Mouse (Mus musculus) hindbrain, embryonic 16.5 days (tissue): ENCODE measurements around the gene 0610040J01Rik. TPM values are rescaled to one million over a fixed set of nuclear protein-coding genes. Genes with fewer than 3 reads are reported as not detected.

Experiments used
- ATAC-seq: fragments of 200-750 bp; cut with Nextera tagmentation; 2 replicates; pipeline ENCODE4 v1.8.0; 2017; ENCODE audit warnings: moderate TSS enrichment, moderate library complexity
- H3K27ac ChIP-seq: fragments of 300-500 bp; sonication (generic); 2 replicates; pipeline ENCODE4 v1.5.1; 2014; ENCODE audit warnings: low read depth, mild to moderate bottlenecking, control low read depth, low read length, moderate library complexity
- H3K27me3 ChIP-seq: fragments of 300-500 bp; sonication (generic); replicated peaks from 2 replicates; pipeline ENCODE4 v1.6.1; 2014; ENCODE audit warnings: low read length; ENCODE audit not compliant: control insufficient read depth, insufficient read depth
- H3K36me3 ChIP-seq: fragments of 300-500 bp; sonication (generic); 2 replicates; pipeline ENCODE4 v1.6.1; 2014; ENCODE audit warnings: mild to moderate bottlenecking, low read length, moderate library complexity, mixed read lengths; ENCODE audit not compliant: control insufficient read depth, insufficient read depth
- H3K4me1 ChIP-seq: fragments of 300-500 bp; sonication (generic); 2 replicates; pipeline ENCODE4 v1.6.1; 2014; ENCODE audit warnings: low read depth, low read length; ENCODE audit not compliant: control insufficient read depth, insufficient read depth
- H3K4me2 ChIP-seq: fragments of 300-500 bp; sonication (generic); 2 replicates; pipeline ENCODE4 v1.6.1; 2014; ENCODE audit warnings: mild to moderate bottlenecking, low read length, control low read depth, moderate library complexity
- H3K4me3 ChIP-seq: fragments of 300-500 bp; sonication (generic); 2 replicates; pipeline ENCODE4 v1.5.1; 2014; ENCODE audit warnings: mild to moderate bottlenecking, low read length, control low read depth, moderate library complexity
- H3K9ac ChIP-seq: fragments of 300-500 bp; sonication (generic); 2 replicates; pipeline ENCODE4 v1.6.1; 2014; ENCODE audit warnings: low read depth, mild to moderate bottlenecking, control low read depth, low read length, moderate library complexity
- H3K9me3 ChIP-seq: fragments of 300-500 bp; sonication (generic); 2 replicates; pipeline ENCODE4 v1.6.1; 2014; ENCODE audit warnings: mild to moderate bottlenecking, low read length, moderate library complexity; ENCODE audit not compliant: control insufficient read depth
- whole genome bisulfite sequencing: fragments of 180-500 bp; shearing (Covaris S2); extraction: QIAGEN DNeasy Blood & Tissue Kit; methylation state at CpG from one replicate; pipeline ENCODE4 v1.1.7; 2014; 5-methylcytosine and 5-hydroxymethylcytosine counted together
- polyA plus RNA-seq: library from polyadenylated mRNA; unstranded; fragments of >200 nt; fragmentation: Nextera tagmentation; extraction: Ambion mirVana; gene quantifications from 2 replicates; pipeline ENCODE4 v1.2.1, GENCODE M21; 2015

The 0610040J01Rik gene
- polyA plus RNA-seq, 1 experiment from 2014 or later, result 3.6 TPM

GRCm38 (mm10) chr5:63910171-63910960 is 98.2 kb downstream of the 0610040J01Rik start:
- WGBS, result 85% methylated on average over 10 of the region's 10 CpGs
- no peaks in the 10 kb centered on the region for H3K9me3 ChIP-seq
- no peaks in the 10 kb centered on the region for H3K4me1 ChIP-seq
- H3K27me3 ChIP-seq, result no peaks in the 10 kb centered on the region
- ATAC-seq, result no peak
- H3K36me3 ChIP-seq, result no peaks in the 10 kb centered on the region
- no peak overlapping the region for H3K4me2 ChIP-seq
- no peak overlapping the region for H3K9ac ChIP-seq
- H3K27ac ChIP-seq, result no peak overlapping the region
- no peak overlapping the region for H3K4me3 ChIP-seq

DNA sequence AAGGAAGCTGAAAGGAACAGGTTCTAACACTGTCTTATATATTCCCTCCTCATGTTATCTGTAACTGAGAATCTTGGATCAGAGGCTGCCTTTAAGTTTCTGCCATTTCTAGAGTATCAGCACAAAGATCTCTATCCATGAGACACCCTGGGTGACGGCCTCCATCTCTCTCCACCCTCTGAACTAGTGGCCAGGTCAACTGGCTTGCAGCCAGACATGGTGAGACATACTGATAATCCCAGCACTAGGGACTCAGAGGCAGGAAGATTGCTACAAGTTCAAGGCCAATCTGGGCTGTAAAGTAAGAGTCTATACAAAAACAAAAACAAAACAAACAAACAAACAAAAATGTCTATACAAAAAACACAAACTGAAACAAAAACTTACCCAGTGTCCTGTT is 102.7 kb downstream of the 0610040J01Rik start:
- ATAC-seq, result no peak
- H3K4me2 ChIP-seq, result no peak overlapping the region
- H3K9ac ChIP-seq, result no peak overlapping the region
- WGBS, result 69% methylated on average over 1 of the region's 1 CpGs
- no peak overlapping the region for H3K27ac ChIP-seq
- H3K36me3 ChIP-seq, result no peaks in the 10 kb centered on the region
- H3K4me1 ChIP-seq, result no peaks in the 10 kb centered on the region
- H3K9me3 ChIP-seq, result no peaks in the 10 kb centered on the region
- H3K4me3 ChIP-seq, result no peak overlapping the region
- H3K27me3 ChIP-seq, result no peaks in the 10 kb centered on the region

GRCm38 (mm10) chr5:63916457-63917139 is 104.4 kb downstream of the 0610040J01Rik start:
- Histone ChIP-seq H3K4me3 (no peak overlapping the region), H3K9ac (no peak overlapping the region), H3K9me3 (no peaks in the 10 kb centered on the region), H3K36me3 (no peaks in the 10 kb centered on the region), H3K4me2 (no peak overlapping the region), H3K27ac (no peak overlapping the region), H3K4me1 (peaks cover 5% of the 10 kb centered on the region; the same call in 1 of the 2 replicates), H3K27me3 (no peaks in the 10 kb centered on the region)
- ATAC-seq, result no peak
- WGBS, result 89% methylated on average over 10 of the region's 10 CpGs

DNA sequence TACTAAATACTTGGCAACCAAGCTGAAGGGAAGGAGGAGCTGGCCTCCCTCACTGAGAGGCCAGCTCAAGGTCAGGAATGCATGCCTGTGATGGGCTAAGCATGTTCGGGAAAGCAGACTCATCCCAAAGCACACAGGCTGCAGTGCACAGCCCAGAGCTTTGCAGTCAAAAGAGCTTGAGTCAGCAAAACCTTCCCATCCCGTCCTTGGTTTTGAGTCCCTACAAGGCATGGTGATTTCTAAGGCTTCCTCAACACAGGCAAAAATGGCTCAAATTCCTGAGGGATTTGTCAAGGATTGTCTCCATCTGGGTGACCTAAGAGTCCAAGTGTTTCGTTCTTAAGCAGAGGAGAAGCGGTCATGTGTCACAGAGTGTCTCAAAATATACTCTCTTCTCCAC is 106.0 kb downstream of the 0610040J01Rik start:
- no peak overlapping the region for H3K9ac ChIP-seq
- no peaks in the 10 kb centered on the region for H3K9me3 ChIP-seq
- no peak overlapping the region for H3K4me3 ChIP-seq
- no peaks in the 10 kb centered on the region for H3K36me3 ChIP-seq
- no peak for ATAC-seq
- H3K27me3 ChIP-seq, result no peaks in the 10 kb centered on the region
- H3K4me1 ChIP-seq, result peaks cover 5% of the 10 kb centered on the region; the same call in 1 of the 2 replicates
- H3K4me2 ChIP-seq, result no peak overlapping the region
- whole genome bisulfite sequencing, result 87% methylated on average over 4 of the region's 4 CpGs
- no peak overlapping the region for H3K27ac ChIP-seq

- 86% methylated on average over 13 of the region's 13 CpGs for WGBS
- Histone ChIP-seq H3K9ac (no peak overlapping the region), H3K9me3 (no peaks in the 10 kb centered on the region), H3K4me1 (peaks cover 5% of the 10 kb centered on the region; the same call in 1 of the 2 replicates), H3K4me3 (no peak overlapping the region), H3K27ac (no peak overlapping the region), H3K36me3 (no peaks in the 10 kb centered on the region), H3K27me3 (no peaks in the 10 kb centered on the region), H3K4me2 (no peak overlapping the region)
- ATAC-seq, result no peak
Measured at GRCm38 (mm10) chr5:63923305-63924025, 111.3 kb downstream of the 0610040J01Rik start.

GRCm38 (mm10) chr5:63925035-63925628 is 113.0 kb downstream of the 0610040J01Rik start:
- Histone ChIP-seq H3K9me3 (no peaks in the 10 kb centered on the region), H3K4me2 (no peak overlapping the region), H3K27ac (no peak overlapping the region), H3K36me3 (no peaks in the 10 kb centered on the region), H3K27me3 (no peaks in the 10 kb centered on the region), H3K9ac (no peak overlapping the region), H3K4me3 (no peak overlapping the region), H3K4me1 (peaks cover 5% of the 10 kb centered on the region; the same call in 1 of the 2 replicates)
- 94% methylated on average over 14 of the region's 14 CpGs for WGBS
- ATAC-seq, result no peak

DNA sequence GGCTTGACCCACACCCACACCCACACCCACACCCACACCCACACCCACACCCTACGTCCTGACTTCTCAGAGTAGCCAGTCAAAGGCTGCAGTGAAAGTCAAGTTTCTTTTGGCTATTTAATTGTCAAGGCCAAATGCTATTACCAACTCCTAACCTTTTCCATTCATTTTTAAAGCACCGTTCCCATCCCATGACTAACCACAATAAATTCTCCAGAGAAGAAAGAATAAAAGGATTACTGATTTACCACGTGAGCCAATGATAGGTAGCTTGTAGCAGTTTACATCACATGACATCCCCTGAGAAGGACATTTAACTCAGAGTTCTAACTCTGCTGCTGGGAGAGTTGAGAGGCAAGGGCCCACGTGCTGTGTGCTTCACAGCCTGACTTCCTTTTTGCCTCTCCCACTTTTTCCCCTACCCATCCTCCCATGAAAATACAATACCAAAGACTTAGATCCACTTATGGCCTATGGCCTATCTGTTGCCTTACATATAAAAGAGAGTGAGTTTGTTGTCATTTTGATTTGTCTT is 118.7 kb downstream of the 0610040J01Rik start:
- 72% methylated on average over 4 of the region's 4 CpGs for WGBS
- Histone ChIP-seq H3K4me3 (no peak overlapping the region), H3K4me1 (no peaks in the 10 kb centered on the region), H3K27me3 (no peaks in the 10 kb centered on the region), H3K9ac (no peak overlapping the region), H3K27ac (no peak overlapping the region), H3K9me3 (no peaks in the 10 kb centered on the region), H3K4me2 (no peak overlapping the region), H3K36me3 (no peaks in the 10 kb centered on the region)
- ATAC-seq, result no peak

GRCm38 (mm10) chr5:63932829-63933228 is 120.7 kb downstream of the 0610040J01Rik start:
- WGBS, result 53% methylated on average over 10 of the region's 10 CpGs
- ATAC-seq, result 0 out of 2 replicates have a peak, but pooled peaks have one; percentile 42
- no peak overlapping the region for H3K4me2 ChIP-seq
- no peaks in the 10 kb centered on the region for H3K36me3 ChIP-seq
- no peaks in the 10 kb centered on the region for H3K27me3 ChIP-seq
- no peak overlapping the region for H3K4me3 ChIP-seq
- no peak overlapping the region for H3K9ac ChIP-seq
- no peaks in the 10 kb centered on the region for H3K9me3 ChIP-seq
- no peak overlapping the region for H3K27ac ChIP-seq
- no peaks in the 10 kb centered on the region for H3K4me1 ChIP-seq
